Mouse (Mus musculus): Measurements from ENCODE around the gene Ilf3. TPM values are rescaled to one million over a fixed set of nuclear protein-coding genes. Genes with fewer than 3 reads are reported as not detected.
A peak's percentile ranks its signal among the peaks of the same experiment; 100 is the strongest.

Gene Ilf3
- polyA plus RNA-seq, 1 experiment, result 40.1 TPM

GRCm38 (mm10) chr9:21334747-21335146, 32.9 kb upstream of the Ilf3 start:
- Histone ChIP-seq H3K4me3 (replicated peaks; ENCODE audit: control insufficient read depth, low read depth, low read length) (no peak overlapping the region), H3K27ac (ENCODE audit: control insufficient read depth, insufficient read depth, low read depth, low read length, poor library complexity) (no peak overlapping the region), H3K4me1 (ENCODE audit: control insufficient read depth, insufficient read depth, low read length) (peaks cover 5% of the 10 kb centered on the region; the same call in 1 of the 2 replicates)
- TF ChIP-seq CTCF (IDR thresholded peaks at IDR 0.05; ENCODE audit: control insufficient read depth, insufficient read depth, low read length) (no peak), POLR2A (IDR thresholded peaks at IDR 0.05; ENCODE audit: borderline replicate concordance, control insufficient read depth, low read depth, low read length) (no peak)

DNA sequence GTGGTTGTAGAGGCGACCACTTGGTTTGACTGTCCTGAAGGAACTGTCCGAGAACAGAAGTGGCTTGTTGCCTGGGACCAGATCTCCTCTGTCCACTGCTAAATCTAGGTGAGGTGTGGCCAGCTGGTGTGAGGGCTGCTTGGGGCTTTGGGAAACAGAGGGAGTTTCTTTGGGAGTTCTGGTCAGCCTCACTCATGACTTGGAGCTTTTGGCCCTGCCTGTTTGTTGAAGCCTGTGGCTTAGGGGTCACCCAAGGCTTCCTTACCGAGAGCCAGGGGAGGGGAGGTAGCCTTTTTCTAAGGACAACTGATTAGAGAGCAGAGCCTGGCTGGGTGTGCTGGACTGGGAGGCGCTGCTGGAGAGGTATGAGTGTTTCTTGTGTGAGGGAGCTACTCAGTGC, 32.3 kb upstream of the Ilf3 start:
- no peak overlapping the region for H3K27ac ChIP-seq (ENCODE audit: control insufficient read depth, insufficient read depth, low read depth, low read length, poor library complexity)
- H3K4me1 ChIP-seq (ENCODE audit: control insufficient read depth, insufficient read depth, low read length), result peaks cover 4% of the 10 kb centered on the region; the same call in 1 of the 2 replicates
- H3K4me3 ChIP-seq (replicated peaks; ENCODE audit: control insufficient read depth, low read depth, low read length), result no peak overlapping the region
- TF ChIP-seq POLR2A (IDR thresholded peaks at IDR 0.05; ENCODE audit: borderline replicate concordance, control insufficient read depth, low read depth, low read length) (no peak), CTCF (IDR thresholded peaks at IDR 0.05; ENCODE audit: control insufficient read depth, insufficient read depth, low read length) (no peak)
- WGBS, result 65% methylated on average over 4 of the region's 4 CpGs

GRCm38 (mm10) chr9:21336491-21336890, 31.2 kb upstream of the Ilf3 start:
- H3K27ac ChIP-seq (ENCODE audit: control insufficient read depth, insufficient read depth, low read depth, low read length, poor library complexity), result no peak overlapping the region
- WGBS, result 73% methylated on average over 8 of the region's 8 CpGs
- H3K4me3 ChIP-seq (replicated peaks; ENCODE audit: control insufficient read depth, low read depth, low read length), result no peak overlapping the region
- no peak for TF ChIP-seq CTCF (IDR thresholded peaks at IDR 0.05; ENCODE audit: control insufficient read depth, insufficient read depth, low read length)
- no peak for TF ChIP-seq POLR2A (IDR thresholded peaks at IDR 0.05; ENCODE audit: borderline replicate concordance, control insufficient read depth, low read depth, low read length)
- H3K4me1 ChIP-seq (ENCODE audit: control insufficient read depth, insufficient read depth, low read length), result peaks cover 4% of the 10 kb centered on the region; the same call in 1 of the 2 replicates

- TF ChIP-seq POLR2A (IDR thresholded peaks at IDR 0.05; ENCODE audit: borderline replicate concordance, control insufficient read depth, low read depth, low read length), result no peak
- TF ChIP-seq CTCF (IDR thresholded peaks at IDR 0.05; ENCODE audit: control insufficient read depth, insufficient read depth, low read length), result no peak
- H3K27ac ChIP-seq (ENCODE audit: control insufficient read depth, insufficient read depth, low read depth, low read length, poor library complexity), result no peak overlapping the region
- H3K4me1 ChIP-seq (ENCODE audit: control insufficient read depth, insufficient read depth, low read length), result peaks cover 3% of the 10 kb centered on the region; the same call in 1 of the 2 replicates
- 93% methylated on average over 20 of the region's 20 CpGs for WGBS
- no peak overlapping the region for H3K4me3 ChIP-seq (replicated peaks; ENCODE audit: control insufficient read depth, low read depth, low read length)
Observed at GRCm38 (mm10) chr9:21337652-21338051, 30.0 kb upstream of the Ilf3 start.

- TF ChIP-seq POLR2A (IDR thresholded peaks at IDR 0.05; ENCODE audit: borderline replicate concordance, control insufficient read depth, low read depth, low read length), result no peak
- no peak for TF ChIP-seq CTCF (IDR thresholded peaks at IDR 0.05; ENCODE audit: control insufficient read depth, insufficient read depth, low read length)
- WGBS, result 83% methylated on average over 4 of the region's 4 CpGs
- Histone ChIP-seq H3K27ac (ENCODE audit: control insufficient read depth, insufficient read depth, low read depth, low read length, poor library complexity) (no peak overlapping the region), H3K4me3 (replicated peaks; ENCODE audit: control insufficient read depth, low read depth, low read length) (no peak overlapping the region), H3K4me1 (ENCODE audit: control insufficient read depth, insufficient read depth, low read length) (no peaks in the 10 kb centered on the region)
Observed at GRCm38 (mm10) chr9:21340411-21340810, 27.3 kb upstream of the Ilf3 start.

DNA sequence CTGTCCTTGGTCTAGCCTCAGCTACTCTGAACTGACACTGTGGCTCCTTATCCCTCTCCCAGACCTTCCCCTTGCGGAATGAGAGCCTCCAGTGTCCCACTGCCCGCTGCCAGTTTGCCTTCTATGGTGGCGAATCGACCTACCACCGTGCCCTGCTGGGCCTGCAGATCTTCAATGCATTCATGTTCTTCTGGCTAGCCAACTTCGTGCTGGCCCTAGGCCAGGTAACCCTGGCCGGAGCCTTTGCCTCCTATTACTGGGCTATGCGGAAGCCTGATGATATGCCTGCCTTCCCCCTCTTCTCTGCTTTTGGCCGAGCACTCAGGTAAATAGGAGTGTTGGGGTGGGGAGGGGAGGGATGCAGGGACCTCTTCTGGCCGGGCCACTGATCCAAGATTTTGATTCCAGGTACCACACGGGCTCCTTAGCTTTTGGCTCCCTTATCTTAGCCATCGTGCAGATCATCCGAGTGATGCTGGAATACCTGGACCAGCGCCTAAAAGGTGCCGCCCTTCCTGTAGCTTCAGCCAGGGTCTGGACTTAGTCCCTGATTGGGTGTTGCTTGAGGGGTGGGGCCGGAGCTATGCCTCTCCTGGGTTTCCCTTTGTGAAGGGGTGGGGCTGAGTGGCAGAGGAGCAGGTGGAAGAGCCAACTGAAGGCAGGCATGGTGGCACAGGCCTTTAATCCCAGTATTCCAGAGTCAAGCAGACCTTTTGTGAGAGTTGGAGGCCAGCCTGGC, 20.9 kb upstream of the Ilf3 start:
- Histone ChIP-seq H3K27ac (ENCODE audit: control insufficient read depth, insufficient read depth, low read depth, low read length, poor library complexity) (no peak overlapping the region), H3K4me1 (ENCODE audit: control insufficient read depth, insufficient read depth, low read length) (peaks cover 2% of the 10 kb centered on the region), H3K4me3 (replicated peaks; ENCODE audit: control insufficient read depth, low read depth, low read length) (no peak overlapping the region)
- TF ChIP-seq CTCF (IDR thresholded peaks at IDR 0.05; ENCODE audit: control insufficient read depth, insufficient read depth, low read length), result no peak
- no peak for TF ChIP-seq POLR2A (IDR thresholded peaks at IDR 0.05; ENCODE audit: borderline replicate concordance, control insufficient read depth, low read depth, low read length)
- WGBS, result 87% methylated on average over 16 of the region's 16 CpGs

DNA sequence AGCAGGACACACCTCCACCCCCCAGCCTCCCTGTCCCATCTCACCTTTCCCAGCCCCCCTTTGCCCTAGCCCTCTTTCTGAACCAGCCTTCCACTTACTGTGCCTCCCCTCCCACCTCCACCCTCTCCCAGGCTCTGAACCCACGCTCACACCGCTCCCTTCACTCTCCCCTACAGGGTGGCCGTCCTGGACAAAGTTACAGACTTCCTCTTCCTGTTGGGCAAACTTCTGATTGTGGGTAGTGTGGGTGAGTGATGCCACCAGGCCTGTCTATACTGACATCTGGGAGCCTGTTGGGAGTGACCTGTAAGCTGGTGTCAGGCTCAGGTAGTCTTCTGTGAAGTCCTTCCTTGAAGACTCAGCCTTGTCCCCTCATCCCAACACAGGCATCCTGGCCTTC, 19.5 kb upstream of the Ilf3 start:
- peak overlapping the region; percentile 46 for H3K27ac ChIP-seq (ENCODE audit: control insufficient read depth, insufficient read depth, low read depth, low read length, poor library complexity)
- no peak for TF ChIP-seq CTCF (IDR thresholded peaks at IDR 0.05; ENCODE audit: control insufficient read depth, insufficient read depth, low read length)
- no peak for TF ChIP-seq POLR2A (IDR thresholded peaks at IDR 0.05; ENCODE audit: borderline replicate concordance, control insufficient read depth, low read depth, low read length)
- H3K4me3 ChIP-seq (replicated peaks; ENCODE audit: control insufficient read depth, low read depth, low read length), result no peak overlapping the region
- peaks cover 2% of the 10 kb centered on the region for H3K4me1 ChIP-seq (ENCODE audit: control insufficient read depth, insufficient read depth, low read length)
- WGBS, result 26% methylated on average over 3 of the region's 3 CpGs

- 73% methylated on average over 7 of the region's 7 CpGs for WGBS
- Histone ChIP-seq H3K4me3 (replicated peaks; ENCODE audit: control insufficient read depth, low read depth, low read length) (no peak overlapping the region), H3K4me1 (ENCODE audit: control insufficient read depth, insufficient read depth, low read length) (peaks cover 2% of the 10 kb centered on the region), H3K27ac (ENCODE audit: control insufficient read depth, insufficient read depth, low read depth, low read length, poor library complexity) (no peak overlapping the region)
- no peak for TF ChIP-seq CTCF (IDR thresholded peaks at IDR 0.05; ENCODE audit: control insufficient read depth, insufficient read depth, low read length)
- no peak for TF ChIP-seq POLR2A (IDR thresholded peaks at IDR 0.05; ENCODE audit: borderline replicate concordance, control insufficient read depth, low read depth, low read length)
Observed at GRCm38 (mm10) chr9:21351178-21351577, 16.5 kb upstream of the Ilf3 start.
